Mouse (Mus musculus): ENCODE measurements around the gene Ppp1r1c.

GRCm38 (mm10) chr2:79786467-79786866, 78.9 kb downstream of the Ppp1r1c start:
- TF ChIP-seq EP300 (optimal IDR thresholded peaks at IDR 0.05) (no peak), CTCF (IDR thresholded peaks at IDR 0.05; ENCODE audit: low read depth) (no peak)
